Mouse (Mus musculus) megakaryocyte, adult 5-6 weeks (primary cell): ENCODE results near the gene Csf2rb. TPM values are rescaled to one million over a fixed set of nuclear protein-coding genes. Genes with fewer than 3 reads are reported as not detected.

Source experiments
- ATAC-seq: 2 replicates; pipeline ENCODE4 v1.8.0; 2016; ENCODE audit warnings: mild to moderate bottlenecking, inconsistent platforms; ENCODE audit not compliant: poor library complexity, severe bottlenecking
- total RNA-seq, 2 experiments: library from RNA; stranded (forward) in 1 of 2; stranded (reverse) in 1 of 2; fragments of 153-499, 151-499 nt in 1 of 2; fragments of 221-1000, 200-1000 nt in 1 of 2; gene quantifications; 2 replicates each; pipeline versions ENCODE4 v1.2.3 to v1.2.4; 2015 to 2017

Csf2rb gene
- total RNA-seq, 2 experiments from 2014 or later, result 149 to 184 TPM

DNA sequence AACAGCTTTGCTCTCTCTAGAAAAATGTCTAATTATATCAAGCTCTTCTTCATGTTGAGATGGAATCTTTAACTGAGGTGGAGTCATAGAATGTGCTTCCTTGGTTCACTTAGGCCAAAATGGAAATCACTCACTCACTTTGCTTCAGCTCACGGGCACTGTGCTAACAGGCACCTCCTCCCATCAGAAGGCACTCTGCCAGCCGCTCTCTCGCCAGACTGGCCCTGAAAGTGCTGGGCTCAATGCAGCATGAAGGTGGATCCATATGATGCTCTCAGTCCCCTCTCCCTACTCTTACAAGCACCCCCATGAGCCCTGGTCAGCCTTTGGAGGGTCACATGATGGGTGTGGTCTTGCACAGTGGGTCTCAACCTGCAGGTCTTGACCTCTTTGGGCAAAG lies 48.7 kb downstream of the Csf2rb start:
- ATAC-seq, result no peak

DNA sequence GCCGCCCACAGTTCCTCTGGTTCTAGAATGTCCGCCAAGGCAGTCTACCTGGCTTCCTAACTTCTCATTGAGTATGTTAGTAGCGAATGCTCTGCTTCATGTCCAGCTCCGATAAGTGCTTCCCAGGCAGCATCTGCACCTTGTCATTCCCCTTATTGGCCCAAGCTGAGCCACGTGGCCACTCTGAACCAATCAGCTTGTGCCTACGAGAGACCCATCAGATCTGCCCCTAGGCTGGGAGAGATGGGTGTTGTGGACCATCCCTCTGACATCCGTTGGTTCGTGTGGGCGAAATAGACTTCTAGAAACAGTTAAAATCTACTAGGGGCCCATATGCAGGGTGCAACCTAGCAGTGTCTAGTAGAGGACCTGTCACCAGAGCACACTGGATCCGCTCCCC lies 52.3 kb downstream of the Csf2rb start:
- ATAC-seq, result no peak

DNA sequence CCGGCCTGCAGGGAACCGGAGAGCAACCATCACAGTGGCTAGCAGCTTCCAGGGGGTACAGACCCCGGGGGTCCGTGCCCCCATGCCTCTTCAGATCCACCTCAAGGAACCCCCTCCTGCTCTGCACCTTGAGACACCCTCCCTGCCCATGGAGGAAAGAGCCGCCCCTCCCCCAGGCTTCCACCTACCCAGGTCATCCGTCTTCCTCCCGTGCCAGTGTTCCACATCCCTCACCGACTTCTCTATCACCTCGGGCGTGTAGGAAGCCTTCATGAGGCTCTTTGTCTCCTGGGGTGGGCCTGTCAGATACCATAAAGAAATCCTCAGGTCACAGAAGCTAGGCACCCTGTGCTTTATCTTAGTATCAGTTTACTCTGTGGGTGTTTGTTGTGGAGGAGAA lies 53.0 kb downstream of the Csf2rb start:
- ATAC-seq, result no peak

DNA sequence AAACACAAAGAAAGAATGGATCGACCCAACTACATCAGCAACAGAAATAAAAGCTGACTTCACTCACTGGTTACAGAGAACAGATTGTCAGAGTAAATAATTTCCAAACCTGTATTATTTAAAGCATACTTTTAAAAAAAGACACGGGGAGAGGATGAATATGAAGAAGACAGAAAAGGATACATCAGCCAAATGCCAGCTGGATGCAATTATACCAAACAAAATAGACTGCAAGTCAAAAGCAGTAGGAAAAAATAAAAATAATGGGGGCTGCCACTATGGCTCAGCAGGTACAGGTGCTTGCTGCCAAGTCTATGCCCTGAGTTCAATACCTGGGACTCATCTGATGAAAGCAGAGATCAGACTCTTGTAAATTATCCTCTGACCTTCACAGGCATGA lies 54.7 kb downstream of the Csf2rb start:
- no peak for ATAC-seq

DNA sequence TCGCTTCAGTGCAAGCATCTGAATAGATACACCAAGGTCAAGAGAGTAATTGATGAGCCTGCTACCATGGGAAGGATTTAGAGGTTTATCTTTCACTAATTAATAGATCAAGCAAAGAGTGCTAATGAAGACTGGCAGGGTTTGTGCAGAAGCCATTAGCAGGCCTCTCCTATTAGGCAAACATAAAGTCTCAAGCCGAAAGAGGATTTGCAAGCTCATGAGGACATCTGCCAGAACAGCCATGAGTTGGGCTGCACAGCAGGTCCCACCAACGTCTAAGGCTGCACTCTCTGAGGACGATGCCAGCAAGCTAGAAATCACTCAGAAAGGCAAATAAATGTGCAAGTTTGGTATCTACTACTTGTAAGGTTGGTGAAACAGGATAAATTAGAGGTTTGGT lies 55.2 kb downstream of the Csf2rb start:
- no peak for ATAC-seq

DNA sequence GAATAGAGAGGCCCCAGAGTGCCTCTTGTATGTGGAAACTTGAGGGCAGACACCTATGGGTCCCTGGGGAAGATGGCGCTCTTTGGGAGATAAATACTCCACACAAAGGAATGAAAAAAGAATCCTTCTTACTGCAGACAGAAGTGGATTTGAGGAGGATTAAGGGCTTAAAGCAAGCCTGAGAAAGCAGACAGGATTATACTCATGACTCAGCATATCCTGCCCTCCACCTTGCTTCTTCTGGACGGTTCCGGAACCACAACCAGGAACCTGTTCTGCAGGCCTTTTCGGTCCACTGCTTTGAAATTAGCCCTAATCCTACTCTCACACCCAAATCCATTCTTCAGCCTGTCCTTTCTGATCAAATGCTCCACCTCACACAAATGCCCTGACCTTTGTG lies 56.6 kb downstream of the Csf2rb start:
- no peak for ATAC-seq

DNA sequence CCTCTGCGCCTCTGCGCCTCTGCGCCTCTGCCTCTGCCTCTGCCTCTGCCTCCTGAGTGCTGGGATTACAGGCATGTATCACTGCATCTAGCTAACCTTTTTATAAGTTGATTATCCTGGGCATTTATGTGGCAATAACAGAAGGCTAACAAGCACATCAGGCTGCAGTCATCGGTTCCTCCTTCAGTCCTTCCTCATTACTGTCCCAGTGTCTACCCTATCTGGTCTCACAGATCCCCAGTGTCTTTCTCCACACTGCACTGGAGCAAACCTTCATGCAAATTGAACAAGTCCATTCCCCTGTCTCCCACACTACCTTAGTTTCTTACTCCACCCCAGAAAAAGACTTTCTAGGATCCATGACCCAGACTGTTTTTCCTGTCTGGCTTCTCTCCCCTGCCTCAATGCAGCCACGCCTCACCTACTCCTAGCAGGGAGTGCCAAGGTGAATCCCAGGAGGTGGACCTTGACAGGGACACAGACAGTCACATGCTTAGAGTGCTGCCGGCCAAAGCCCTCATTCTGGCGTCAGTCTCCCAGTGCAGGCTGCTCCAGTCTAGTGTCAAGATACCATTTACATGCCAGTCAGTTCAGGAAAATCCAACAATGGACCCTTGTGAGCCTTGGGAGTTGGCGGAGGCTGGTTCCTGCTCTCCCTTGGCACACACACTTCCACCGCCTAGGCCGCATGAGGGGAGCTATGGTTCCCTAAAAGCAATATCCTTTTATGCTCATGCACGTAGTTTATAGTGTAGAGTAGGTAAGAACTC lies 58.1 kb downstream of the Csf2rb start:
- peak; percentile 87 for ATAC-seq

DNA sequence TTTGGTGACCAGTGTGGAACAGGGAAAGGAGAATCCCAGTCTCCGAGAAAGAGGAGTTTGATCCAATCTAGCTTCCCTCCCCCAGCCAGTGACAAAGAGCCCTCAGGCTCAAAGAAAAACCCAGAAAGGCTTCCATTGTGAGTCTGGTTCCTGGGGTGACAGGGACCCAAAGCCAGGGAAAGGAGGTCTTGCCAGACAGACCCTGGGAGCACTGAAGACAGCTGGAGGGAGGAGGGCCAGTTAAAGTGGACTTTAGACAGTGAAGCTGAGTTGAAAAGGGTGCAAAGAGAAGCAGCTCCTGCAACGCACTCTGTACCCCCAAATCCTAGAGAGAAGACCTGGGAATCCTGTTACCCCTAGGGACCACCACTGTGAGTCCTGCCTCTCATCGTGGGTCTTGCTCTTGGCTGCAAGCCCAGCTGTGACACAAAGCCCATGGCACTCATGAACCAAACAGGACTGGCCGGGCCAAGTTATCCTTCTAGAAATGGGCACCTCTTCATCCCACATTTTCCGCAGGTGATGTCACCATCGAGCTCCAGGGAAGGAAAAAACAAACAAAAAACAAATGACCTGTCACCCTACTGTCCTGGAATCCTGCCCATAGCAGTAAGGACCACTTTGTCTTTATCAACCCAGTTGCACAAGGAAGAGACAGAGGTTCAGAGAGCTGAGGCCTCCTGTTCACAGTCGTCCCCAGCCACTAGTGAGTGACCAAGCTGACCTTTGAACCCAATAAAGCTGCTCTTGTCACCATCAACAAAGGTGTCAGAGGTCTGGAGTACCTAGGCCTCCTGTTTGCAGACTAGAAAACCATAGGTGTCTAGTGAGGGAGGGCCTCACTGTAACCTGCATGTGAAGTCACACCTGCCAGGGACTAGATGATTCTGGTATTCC lies 58.9 kb downstream of the Csf2rb start:
- ATAC-seq, result no peak

DNA sequence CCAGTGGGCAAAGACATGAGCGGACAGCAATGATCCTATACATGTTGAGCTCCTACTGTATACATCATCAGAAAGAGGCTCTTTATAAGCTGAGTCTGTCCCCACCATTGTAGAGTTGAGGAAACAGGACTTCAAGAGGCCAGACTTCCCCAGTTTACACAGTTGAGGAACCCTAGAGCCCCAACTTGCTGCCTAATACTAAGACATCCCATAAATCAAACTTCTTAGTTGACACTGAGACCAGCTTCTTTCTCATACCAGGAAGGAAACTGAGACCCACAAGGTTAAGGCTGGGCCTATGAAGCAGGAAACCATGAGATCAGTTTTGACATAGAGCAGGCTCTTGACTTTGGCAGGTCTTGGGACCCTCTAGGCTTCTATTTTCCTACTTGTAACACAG lies 60.0 kb downstream of the Csf2rb start:
- no peak for ATAC-seq

DNA sequence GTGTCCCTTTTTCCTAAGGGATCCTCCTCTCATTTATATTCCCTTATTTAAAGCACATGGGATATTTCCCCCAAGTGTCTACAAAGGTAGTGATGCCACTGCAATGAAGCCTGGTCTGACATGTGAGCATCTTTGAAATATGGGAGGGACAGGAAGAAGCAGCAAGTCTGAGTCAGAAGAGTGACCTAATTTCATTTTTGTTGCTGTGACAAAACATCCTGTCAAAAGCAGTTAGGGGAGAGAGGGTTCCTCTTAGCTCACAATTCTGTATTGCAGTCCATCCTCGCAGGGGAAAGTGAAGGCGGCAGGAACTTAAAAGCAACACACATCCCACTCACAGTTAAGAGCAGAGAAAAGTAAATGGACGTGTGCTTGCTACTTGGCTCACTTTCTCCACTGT lies 65.3 kb downstream of the Csf2rb start:
- ATAC-seq, result peak; percentile 95

DNA sequence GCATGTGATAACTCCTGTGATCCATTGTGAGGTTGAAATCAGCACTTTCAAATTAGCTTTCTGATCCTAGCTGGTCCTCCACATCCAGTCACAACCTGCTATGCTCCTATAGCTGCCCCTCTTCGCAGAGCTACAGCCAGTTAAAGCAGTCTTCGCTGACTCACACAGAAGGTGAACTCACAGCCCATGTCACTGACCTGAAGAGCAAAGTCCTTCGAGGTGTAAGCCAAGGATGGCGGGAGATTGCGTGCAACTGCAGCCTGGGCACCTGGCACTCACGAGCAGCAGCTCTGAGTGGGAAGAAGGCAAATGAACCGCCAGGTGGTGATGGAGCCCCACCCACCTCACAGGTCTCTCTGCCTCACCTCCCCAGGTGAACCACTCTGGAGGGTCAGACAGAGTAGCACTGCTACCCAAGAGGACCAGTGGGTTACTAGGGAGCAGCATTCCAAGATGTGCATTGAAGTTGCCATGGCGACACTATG lies 70.0 kb downstream of the Csf2rb start, which contains the start of gene Tex33:
TSS of gene Tex33 (minus strand) at position 435 of the 485 bp plus-strand sequence.
- no peak for ATAC-seq

DNA sequence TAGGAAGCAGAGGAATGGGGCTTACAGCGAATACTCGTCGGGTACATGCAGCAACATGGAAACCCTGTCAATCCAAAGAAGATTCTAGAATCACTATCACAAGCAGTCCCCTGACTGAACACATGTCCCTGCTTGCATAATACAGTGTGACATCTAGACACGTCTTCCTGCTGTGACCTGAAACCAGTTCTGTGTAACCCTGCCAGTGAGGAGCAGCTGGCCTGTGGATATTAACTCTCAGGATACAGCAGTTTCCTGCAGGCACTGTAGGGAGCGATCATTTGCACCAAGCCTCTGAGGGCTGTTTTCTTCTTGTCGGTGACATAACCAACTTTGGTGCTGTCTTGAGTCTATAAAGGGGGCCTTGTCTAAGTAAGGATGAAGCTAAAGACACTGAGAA lies 75.8 kb downstream of the Csf2rb start:
- ATAC-seq, result no peak

DNA sequence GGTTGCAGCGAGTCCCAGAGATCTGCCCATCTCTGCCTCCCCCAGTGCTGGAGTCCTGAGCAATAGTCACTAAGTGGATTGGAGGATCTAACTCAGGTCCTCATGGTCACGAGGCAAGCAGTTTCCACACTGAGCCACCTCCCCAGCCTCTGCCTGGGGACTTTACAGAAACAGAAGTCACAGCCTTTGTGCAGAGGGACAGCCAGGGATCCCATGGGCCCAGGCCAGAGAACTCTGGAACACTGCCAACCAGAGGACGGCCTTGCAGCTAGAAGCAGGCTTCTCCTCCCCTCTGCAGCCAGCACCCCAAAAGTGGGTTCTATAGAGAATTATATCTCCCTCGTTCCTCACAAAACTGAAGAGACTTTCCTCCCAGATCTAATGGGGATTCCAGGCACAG lies 76.4 kb downstream of the Csf2rb start:
- peak; percentile 13; the same call in 1 of the 2 replicates for ATAC-seq

DNA sequence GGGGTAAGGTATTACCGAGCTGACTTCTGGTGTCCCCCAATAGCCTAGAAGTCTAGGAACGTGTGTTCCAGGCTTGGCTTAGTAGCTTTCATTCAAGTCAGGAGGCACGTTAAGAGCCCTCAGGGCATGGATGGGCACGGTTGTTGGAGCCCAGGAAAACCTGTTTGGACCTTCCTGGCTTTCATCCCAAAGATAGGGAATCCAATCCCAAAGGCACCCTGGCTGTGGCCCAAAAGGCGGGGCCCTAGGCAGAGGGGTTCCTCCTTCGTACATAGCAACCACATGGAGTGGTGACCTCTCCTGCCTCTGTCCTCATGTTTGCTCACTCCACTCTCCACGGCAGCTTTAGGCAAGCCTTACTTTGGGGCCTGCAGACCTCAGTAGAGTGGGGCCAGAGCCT lies 76.9 kb downstream of the Csf2rb start:
- ATAC-seq, result no peak

DNA sequence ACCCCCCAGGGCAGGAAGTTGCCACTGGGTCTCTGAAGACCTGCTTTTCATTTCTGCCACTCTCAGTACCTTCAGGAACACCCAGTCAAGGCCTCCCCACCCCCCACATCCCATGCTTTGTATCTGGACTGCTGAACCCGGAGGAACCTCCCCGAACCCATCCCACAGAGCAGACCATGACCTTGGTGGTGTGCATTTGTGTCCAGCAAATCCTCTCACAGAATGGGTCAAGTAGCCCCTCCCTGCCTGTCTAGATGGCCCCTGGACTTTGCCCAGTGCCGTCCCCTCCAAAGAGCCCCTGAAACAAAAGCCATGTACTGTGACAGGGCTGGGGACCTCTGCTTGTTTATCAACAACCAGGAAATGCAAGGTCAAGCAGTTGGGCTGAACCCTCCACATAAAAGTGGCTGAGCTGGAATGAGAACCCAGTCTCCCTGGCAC lies 77.8 kb downstream of the Csf2rb start:
- no peak for ATAC-seq

Other genes with a start within 250 kb of the Csf2rb start
- not detected in 2 replicates for gene Cacng2, start 205.7 kb upstream of the Csf2rb start, total RNA-seq (2015)
- gene Cacng2, start 205.7 kb upstream of the Csf2rb start, total RNA-seq (2017), result not detected in 2 replicates
- gene Ift27, start 151.6 kb upstream of the Csf2rb start, total RNA-seq (2015), result 24.1 and 24.9 TPM in 2 replicates
- 6.5 and 10.8 TPM in 2 replicates for gene Ift27, start 151.6 kb upstream of the Csf2rb start, total RNA-seq (2017)
- not detected in 2 replicates for gene Pvalb, start 119.4 kb upstream of the Csf2rb start, total RNA-seq (2015)
- gene Pvalb, start 119.4 kb upstream of the Csf2rb start, total RNA-seq (2017), result not detected in 2 replicates
- 367 and 392 TPM in 2 replicates for gene Ncf4, start 81.0 kb upstream of the Csf2rb start, total RNA-seq (2015)
- gene Ncf4, start 81.0 kb upstream of the Csf2rb start, total RNA-seq (2017), result 250 and 266 TPM in 2 replicates
- gene Csf2rb2, start 20.0 kb upstream of the Csf2rb start, total RNA-seq (2015), result 34.0 and 38.5 TPM in 2 replicates
- 8.2 and 12.2 TPM in 2 replicates for gene Csf2rb2, start 20.0 kb upstream of the Csf2rb start, total RNA-seq (2017)
- gene Tex33, start 70.2 kb downstream of the Csf2rb start, total RNA-seq (2015), result not detected in 2 replicates
- gene Tex33, start 70.2 kb downstream of the Csf2rb start, total RNA-seq (2017), result not detected in 2 replicates
- 9.8 and 10.4 TPM in 2 replicates for gene Tst, start 80.2 kb downstream of the Csf2rb start, total RNA-seq (2015)
- gene Tst, start 80.2 kb downstream of the Csf2rb start, total RNA-seq (2017), result 3.3 and 8.8 TPM in 2 replicates
- gene Mpst, start 80.7 kb downstream of the Csf2rb start, total RNA-seq (2015), result 3.8 and 5.9 TPM in 2 replicates
- gene Mpst, start 80.7 kb downstream of the Csf2rb start, total RNA-seq (2017), result 12.9 and 24.2 TPM in 2 replicates
- gene Kctd17, start 102.8 kb downstream of the Csf2rb start, total RNA-seq (2015), result 8.7 and 9.5 TPM in 2 replicates
- gene Kctd17, start 102.8 kb downstream of the Csf2rb start, total RNA-seq (2017), result 5.2 and 9.6 TPM in 2 replicates
- gene Tmprss6, start 142.9 kb downstream of the Csf2rb start, total RNA-seq (2015), result not detected in 2 replicates
- not detected in 2 replicates for gene Tmprss6, start 142.9 kb downstream of the Csf2rb start, total RNA-seq (2017)
- gene Il2rb, start 169.5 kb downstream of the Csf2rb start, total RNA-seq (2015), result 7.0 and 10.5 TPM in 2 replicates
- 5.4 and 9.4 TPM in 2 replicates for gene Il2rb, start 169.5 kb downstream of the Csf2rb start, total RNA-seq (2017)
- 2.4 and 2.7 TPM in 2 replicates for gene C1qtnf6, start 205.7 kb downstream of the Csf2rb start, total RNA-seq (2015)
- 0.89 TPM in 1 of 2 replicates, not detected in the other for gene C1qtnf6, start 205.7 kb downstream of the Csf2rb start, total RNA-seq (2017)
- 0.02 TPM in 1 of 2 replicates, not detected in the other for gene Sstr3, start 218.9 kb downstream of the Csf2rb start, total RNA-seq (2015)
- gene Sstr3, start 218.9 kb downstream of the Csf2rb start, total RNA-seq (2017), result not detected in 2 replicates
- 581 and 637 TPM in 2 replicates for gene Rac2, start 247.0 kb downstream of the Csf2rb start, total RNA-seq (2015)
- 416 and 453 TPM in 2 replicates for gene Rac2, start 247.0 kb downstream of the Csf2rb start, total RNA-seq (2017)